Mouse (Mus musculus) heart, postnatal 0 days (tissue): Measurements from ENCODE around the gene Evl.

Experiments
- CTCF ChIP-seq: IDR thresholded peaks from 2 replicates; pipeline ENCODE4 v1.5.1; 2016; ENCODE audit warnings: antibody characterized with exemption, control low read depth, low read depth
- EP300 ChIP-seq: IDR thresholded peaks from 2 replicates; pipeline ENCODE4 v1.6.1; 2016; ENCODE audit warnings: antibody characterized with exemption, low read depth

GRCm38 (mm10) chr12:108674502-108674901 lies 120.0 kb downstream of the Evl start:
- TF ChIP-seq CTCF (no peak), EP300 (no peak)
